Mouse (Mus musculus) heart, embryonic 13.5 days (tissue): Measurements from ENCODE around the gene Ccni. TPM values are rescaled to one million over a fixed set of nuclear protein-coding genes. Genes with fewer than 3 reads are reported as not detected.

ENCODE experiments used
- ATAC-seq: fragments of 200-750 bp; cut with Nextera tagmentation; 2 replicates; pipeline ENCODE4 v1.8.0; 2017; ENCODE audit warnings: moderate TSS enrichment; ENCODE audit not compliant: insufficient number of reproducible peaks, low FRiP score, low TSS enrichment; ENCODE audit errors: extremely low read depth
- H3K27ac ChIP-seq: fragments of 300-500 bp; sonication (generic); replicated peaks from 2 replicates; pipeline ENCODE4 v1.5.1; 2015; ENCODE audit warnings: moderate library complexity, mild to moderate bottlenecking, inconsistent platforms
- H3K27me3 ChIP-seq: fragments of 300-500 bp; sonication (generic); replicated peaks from 2 replicates; pipeline ENCODE4 v1.6.1; 2015; ENCODE audit warnings: mild to moderate bottlenecking, inconsistent platforms
- H3K36me3 ChIP-seq: fragments of 300-500 bp; sonication (generic); 2 replicates; pipeline ENCODE4 v1.6.1; 2015; ENCODE audit warnings: mild to moderate bottlenecking, inconsistent platforms
- H3K4me1 ChIP-seq: fragments of 300-500 bp; sonication (generic); 2 replicates; pipeline ENCODE4 v1.6.1; 2015; ENCODE audit warnings: inconsistent platforms
- H3K4me2 ChIP-seq: fragments of 300-500 bp; sonication (generic); 2 replicates; pipeline ENCODE4 v1.6.1; 2015; ENCODE audit warnings: inconsistent platforms, mild to moderate bottlenecking, moderate library complexity
- H3K4me3 ChIP-seq: fragments of 300-500 bp; sonication (generic); 2 replicates; pipeline ENCODE4 v1.5.1; 2015; ENCODE audit warnings: moderate library complexity, mild to moderate bottlenecking, inconsistent platforms
- H3K9ac ChIP-seq: fragments of 300-500 bp; sonication (generic); 2 replicates; pipeline ENCODE4 v1.6.1; 2015; ENCODE audit warnings: inconsistent platforms, mild to moderate bottlenecking, moderate library complexity
- H3K9me3 ChIP-seq: fragments of 300-500 bp; sonication (generic); 2 replicates; pipeline ENCODE4 v1.6.1; 2016; ENCODE audit warnings: inconsistent platforms
- WGBS: fragments of 180-500 bp; shearing (Covaris S2); methylation state at CpG from one replicate; pipeline ENCODE4 v1.1.7; 2015; ENCODE audit warnings: mixed read lengths; 5-methylcytosine and 5-hydroxymethylcytosine counted together
- polyA plus RNA-seq: library from polyadenylated mRNA; unstranded; fragments of >200 nt; fragmentation: Nextera tagmentation; extraction: Ambion mirVana; gene quantifications from 2 replicates; pipeline ENCODE4 v1.2.1, GENCODE M21; 2015

Gene Ccni
- polyA plus RNA-seq, result 83.2 and 88.6 TPM in 2 replicates

DNA sequence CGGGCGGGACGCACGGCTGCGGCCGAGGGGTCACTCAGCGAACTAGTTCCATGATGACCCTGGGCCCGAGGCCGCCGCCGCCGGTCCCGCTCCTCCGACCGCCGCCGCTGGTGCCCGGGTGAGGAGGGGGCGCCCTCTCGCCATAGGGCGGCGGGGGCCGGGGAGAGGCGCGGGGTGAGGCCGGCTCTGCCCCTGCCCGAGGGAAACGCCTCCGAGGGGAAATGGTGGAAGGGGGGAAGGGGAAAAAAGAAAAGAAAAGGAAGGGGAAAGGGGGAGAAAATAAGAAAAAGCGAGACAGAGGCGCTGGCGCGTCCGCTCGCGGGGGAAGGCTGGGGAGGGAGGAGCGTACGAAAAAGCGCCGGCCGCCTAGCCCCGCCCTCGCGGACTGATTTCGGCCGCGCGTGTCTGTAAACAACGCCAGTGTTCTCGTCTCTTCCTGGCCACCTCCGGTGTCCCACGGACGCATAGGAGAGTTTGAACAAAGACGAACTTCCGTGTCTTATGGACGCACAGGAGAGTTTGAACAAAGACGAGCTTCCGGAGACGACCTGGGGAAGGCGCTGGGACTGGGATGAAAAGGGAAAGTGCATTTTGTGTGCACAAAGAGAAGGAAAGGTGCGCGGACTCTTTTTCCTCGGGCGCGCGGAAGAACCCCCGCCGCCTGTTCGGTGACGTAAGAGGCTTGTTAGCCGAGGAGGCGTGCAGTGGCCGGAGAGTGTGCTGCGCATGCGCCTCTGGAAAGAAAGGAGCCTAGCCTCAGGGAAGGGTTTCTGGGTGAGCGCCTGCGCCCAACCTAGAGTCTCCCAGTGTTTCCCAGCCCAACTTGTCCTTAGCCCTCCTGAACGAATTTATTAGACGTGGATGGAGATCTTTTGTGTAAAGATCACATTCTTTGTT is at the start of gene Ccni, which contains the start of gene 2010109A12Rik:
Ccni (minus strand) TSS at position 387 of the 897 bp plus-strand sequence.
2010109A12Rik (plus strand) TSS at position 410 of the 897 bp plus-strand sequence.
- Histone ChIP-seq H3K4me2 (peak within 1 kb of the TSS; percentile 81), H3K9me3 (no peaks in the 10 kb centered on the region), H3K9ac (peak within 1 kb of the TSS; percentile 99), H3K36me3 (peaks cover 9% of the 10 kb centered on the region), H3K27me3 (no peaks in the 10 kb centered on the region), H3K4me1 (peaks cover 30% of the 10 kb centered on the region), H3K4me3 (peak within 1 kb of the TSS; percentile 96), H3K27ac (peak within 1 kb of the TSS; percentile 96)
- ATAC-seq, result peak; percentile 92
- under 1% methylated on average over 79 of the region's 79 CpGs for WGBS

GRCm38 (mm10) chr5:93255759-93256265 is 49.5 kb upstream of the Ccni start:
- H3K4me1 ChIP-seq, result no peaks in the 10 kb centered on the region
- no peak overlapping the region for H3K9ac ChIP-seq
- no peak overlapping the region for H3K4me3 ChIP-seq
- no peak overlapping the region for H3K27ac ChIP-seq
- no peak for ATAC-seq
- 77% methylated on average over 5 of the region's 5 CpGs for WGBS
- H3K4me2 ChIP-seq, result no peak overlapping the region
- no peaks in the 10 kb centered on the region for H3K27me3 ChIP-seq
- H3K36me3 ChIP-seq, result no peaks in the 10 kb centered on the region
- H3K9me3 ChIP-seq, result no peaks in the 10 kb centered on the region

DNA sequence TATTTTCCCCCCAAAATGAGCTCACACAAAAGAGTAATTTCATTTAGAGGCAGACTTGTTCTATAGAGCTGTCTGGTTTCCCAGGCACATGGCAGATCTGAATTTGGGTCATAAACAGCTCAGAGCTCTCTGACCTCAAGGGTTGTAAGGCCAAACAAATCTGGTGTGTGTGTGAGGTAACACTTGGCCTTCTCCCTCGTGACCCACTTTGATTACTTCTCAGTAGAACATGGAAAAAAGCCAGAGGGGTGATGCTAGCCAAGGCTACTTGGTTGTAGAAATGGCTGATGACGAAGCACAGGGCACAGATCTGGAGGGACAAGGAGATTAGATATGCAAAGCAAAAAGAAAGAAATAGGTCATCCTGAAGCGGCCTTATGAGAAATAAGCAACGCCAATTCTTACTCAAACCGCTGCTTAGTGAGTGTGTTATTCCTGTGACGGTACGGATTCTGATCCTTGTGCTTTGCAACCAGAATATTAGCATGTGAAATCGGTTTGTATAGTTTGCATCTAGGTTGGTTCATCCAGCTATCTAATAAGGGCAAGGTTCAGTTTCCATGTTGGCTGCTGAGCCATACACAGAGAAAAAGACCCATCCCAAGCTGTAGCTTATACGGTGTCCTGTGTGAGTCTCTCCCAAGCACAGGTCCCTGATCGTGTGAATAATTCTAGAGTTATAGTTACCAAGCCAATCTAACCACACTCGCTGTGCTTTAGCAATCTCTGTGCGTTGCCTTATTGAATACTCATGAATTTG is 44.9 kb upstream of the Ccni start:
- WGBS, result 71% methylated on average over 12 of the region's 12 CpGs
- no peak overlapping the region for H3K27ac ChIP-seq
- no peak overlapping the region for H3K4me2 ChIP-seq
- H3K4me1 ChIP-seq, result no peaks in the 10 kb centered on the region
- H3K9me3 ChIP-seq, result no peaks in the 10 kb centered on the region
- no peak overlapping the region for H3K4me3 ChIP-seq
- no peaks in the 10 kb centered on the region for H3K27me3 ChIP-seq
- ATAC-seq, result no peak
- H3K36me3 ChIP-seq, result no peaks in the 10 kb centered on the region
- no peak overlapping the region for H3K9ac ChIP-seq

GRCm38 (mm10) chr5:93249940-93250578 is 43.8 kb upstream of the Ccni start:
- Histone ChIP-seq H3K4me2 (no peak overlapping the region), H3K36me3 (no peaks in the 10 kb centered on the region), H3K27me3 (no peaks in the 10 kb centered on the region), H3K4me1 (no peaks in the 10 kb centered on the region), H3K9me3 (no peaks in the 10 kb centered on the region), H3K9ac (no peak overlapping the region), H3K27ac (no peak overlapping the region), H3K4me3 (no peak overlapping the region)
- ATAC-seq, result no peak
- 69% methylated on average over 6 of the region's 6 CpGs for WGBS

DNA sequence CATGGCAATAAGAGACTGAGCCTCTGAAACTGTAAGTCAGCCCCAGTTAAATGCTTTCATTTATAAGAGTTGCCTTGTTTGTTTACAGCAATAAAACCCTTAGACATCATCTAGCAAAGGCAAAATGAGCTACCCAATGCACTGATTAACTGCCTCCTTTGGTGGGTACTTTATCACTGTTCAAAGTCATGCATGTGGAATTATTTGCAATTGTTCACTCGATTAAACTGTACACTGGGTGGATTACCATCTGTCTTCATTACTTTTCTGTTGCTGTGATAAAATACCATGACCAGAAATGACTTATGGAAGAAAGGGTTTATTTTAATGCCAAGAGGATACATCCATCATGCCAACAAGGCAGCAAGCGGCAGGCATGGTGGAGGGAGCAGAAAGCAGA is 39.0 kb upstream of the Ccni start:
- no peak for ATAC-seq
- Histone ChIP-seq H3K9ac (no peak overlapping the region), H3K9me3 (peaks cover 8% of the 10 kb centered on the region; the same call in 1 of the 2 replicates), H3K4me1 (0 out of 2 replicates have a peak, but pooled peaks cover 5% of the 10 kb centered on the region), H3K4me3 (no peak overlapping the region), H3K4me2 (no peak overlapping the region), H3K27ac (no peak overlapping the region), H3K36me3 (no peaks in the 10 kb centered on the region), H3K27me3 (no peaks in the 10 kb centered on the region)
- 84% methylated on average over 2 of the region's 2 CpGs for WGBS

GRCm38 (mm10) chr5:93239590-93240544 is 33.6 kb upstream of the Ccni start:
- Histone ChIP-seq H3K36me3 (no peaks in the 10 kb centered on the region), H3K4me3 (no peak overlapping the region), H3K9me3 (peaks cover 8% of the 10 kb centered on the region; the same call in 1 of the 2 replicates), H3K27ac (no peak overlapping the region), H3K9ac (no peak overlapping the region), H3K27me3 (no peaks in the 10 kb centered on the region), H3K4me2 (peak overlapping the region; percentile 11; the same call in 1 of the 2 replicates), H3K4me1 (peaks cover 11% of the 10 kb centered on the region)
- 39% methylated on average over 8 of the region's 8 CpGs for WGBS
- peak; percentile 63; the same call in 1 of the 2 replicates for ATAC-seq

DNA sequence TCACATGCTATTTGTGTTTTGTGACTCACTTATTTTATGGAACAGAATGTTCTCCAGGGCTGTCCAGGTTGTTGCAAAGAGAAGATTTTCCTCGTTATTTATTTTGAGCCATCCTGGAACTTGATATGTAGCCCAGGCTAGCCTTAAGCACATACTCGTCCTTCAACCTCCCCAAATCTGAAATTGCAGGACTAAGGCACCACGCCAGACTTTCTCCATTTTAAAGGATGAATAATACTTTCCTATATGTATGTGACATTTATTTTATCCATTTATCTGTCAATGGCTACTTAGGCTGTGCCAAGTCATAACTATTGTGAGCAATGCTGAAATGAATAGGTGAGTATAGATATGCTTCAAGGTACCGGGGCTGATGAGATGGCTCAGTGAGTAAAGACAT is 30.2 kb upstream of the Ccni start:
- Histone ChIP-seq H3K27ac (no peak overlapping the region), H3K27me3 (no peaks in the 10 kb centered on the region), H3K4me2 (no peak overlapping the region), H3K9ac (no peak overlapping the region), H3K4me3 (no peak overlapping the region), H3K9me3 (no peaks in the 10 kb centered on the region), H3K36me3 (no peaks in the 10 kb centered on the region), H3K4me1 (peaks cover 11% of the 10 kb centered on the region)
- ATAC-seq, result no peak
- 75% methylated on average over 4 of the region's 4 CpGs for WGBS

DNA sequence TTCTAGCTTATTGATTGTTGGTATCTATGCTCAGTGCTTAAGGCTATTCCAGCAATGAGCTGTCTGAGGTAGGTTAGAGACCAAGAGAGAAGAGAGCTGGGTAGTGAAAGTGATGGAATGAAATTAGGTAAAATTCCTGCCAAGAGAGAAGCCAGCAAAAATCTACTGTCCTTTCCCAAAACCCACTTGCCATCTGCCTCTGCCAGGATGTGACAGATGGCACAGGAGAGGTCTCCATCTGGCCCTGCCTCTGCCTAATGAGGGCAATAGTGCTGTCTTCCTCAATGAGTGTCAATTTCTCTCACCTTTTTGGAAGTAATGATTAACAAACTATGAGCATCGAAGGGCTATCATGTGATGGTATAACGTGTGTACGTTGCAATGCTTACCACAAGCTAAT is 29.6 kb upstream of the Ccni start:
- Histone ChIP-seq H3K9ac (no peak overlapping the region), H3K4me3 (no peak overlapping the region), H3K9me3 (no peaks in the 10 kb centered on the region), H3K27ac (no peak overlapping the region), H3K36me3 (no peaks in the 10 kb centered on the region), H3K4me2 (no peak overlapping the region), H3K4me1 (peaks cover 11% of the 10 kb centered on the region), H3K27me3 (no peaks in the 10 kb centered on the region)
- WGBS, result 91% methylated on average over 3 of the region's 3 CpGs
- ATAC-seq, result no peak

GRCm38 (mm10) chr5:93234605-93235004 is 28.3 kb upstream of the Ccni start:
- Histone ChIP-seq H3K4me1 (peaks cover under 1% of the 10 kb centered on the region; the same call in 1 of the 2 replicates), H3K4me2 (no peak overlapping the region), H3K9ac (no peak overlapping the region), H3K9me3 (no peaks in the 10 kb centered on the region), H3K4me3 (no peak overlapping the region), H3K36me3 (no peaks in the 10 kb centered on the region), H3K27me3 (0 out of 2 replicates have a peak, but pooled peaks cover 5% of the 10 kb centered on the region), H3K27ac (no peak overlapping the region)
- 70% methylated on average over 2 of the region's 2 CpGs for WGBS
- no peak for ATAC-seq

GRCm38 (mm10) chr5:93234130-93234529 is 27.8 kb upstream of the Ccni start:
- Histone ChIP-seq H3K4me2 (no peak overlapping the region), H3K4me1 (no peaks in the 10 kb centered on the region), H3K4me3 (no peak overlapping the region), H3K27me3 (0 out of 2 replicates have a peak, but pooled peaks cover 7% of the 10 kb centered on the region), H3K9me3 (no peaks in the 10 kb centered on the region), H3K36me3 (no peaks in the 10 kb centered on the region), H3K9ac (no peak overlapping the region), H3K27ac (no peak overlapping the region)
- 73% methylated on average over 4 of the region's 4 CpGs for WGBS
- ATAC-seq, result no peak
